Mouse (Mus musculus) heart, adult 2 months (tissue): Measurements from ENCODE around the gene Armc9.

Source experiments
- EP300 ChIP-seq: fragments of 200-500 bp; IDR thresholded peaks from 2 replicates; pipeline ENCODE4 v1.6.1; 2011; ENCODE audit warnings: low read depth, low read length, control low read depth; ENCODE audit not compliant: insufficient read depth
- POLR2A ChIP-seq: fragments of 200-500 bp; IDR thresholded peaks from 2 replicates; pipeline ENCODE4 v1.6.1; 2011; ENCODE audit warnings: mild to moderate bottlenecking, low read depth, low read length, control low read depth; ENCODE audit not compliant: insufficient read depth

DNA sequence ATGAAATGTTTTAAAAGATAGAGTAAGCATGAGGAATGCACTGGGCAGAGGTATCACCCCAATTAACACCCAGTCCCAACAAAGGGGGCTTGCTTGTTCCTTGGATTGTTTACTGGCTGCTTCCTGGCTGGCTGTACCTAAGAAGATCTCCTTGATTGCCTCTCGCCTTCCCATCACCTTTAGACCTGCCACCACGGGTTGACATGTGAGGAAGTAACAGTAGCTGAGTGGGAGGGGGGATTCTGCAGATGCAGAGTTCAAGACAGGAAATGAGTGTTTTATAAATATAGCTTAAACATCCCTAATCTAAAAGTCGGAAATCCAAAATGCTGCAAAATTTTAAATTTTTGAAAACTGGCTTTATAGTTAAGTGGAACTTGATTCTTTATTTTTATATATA lies 110.5 kb downstream of the Armc9 start:
- no peak for TF ChIP-seq POLR2A
- no peak for TF ChIP-seq EP300
